Mouse (Mus musculus): ENCODE results near the gene Etfrf1. TPM values are rescaled to one million over a fixed set of nuclear protein-coding genes. Genes with fewer than 3 reads are reported as not detected.

Etfrf1 gene
- polyA plus RNA-seq, 1 experiment from 2014 or later: 26.3 TPM

DNA sequence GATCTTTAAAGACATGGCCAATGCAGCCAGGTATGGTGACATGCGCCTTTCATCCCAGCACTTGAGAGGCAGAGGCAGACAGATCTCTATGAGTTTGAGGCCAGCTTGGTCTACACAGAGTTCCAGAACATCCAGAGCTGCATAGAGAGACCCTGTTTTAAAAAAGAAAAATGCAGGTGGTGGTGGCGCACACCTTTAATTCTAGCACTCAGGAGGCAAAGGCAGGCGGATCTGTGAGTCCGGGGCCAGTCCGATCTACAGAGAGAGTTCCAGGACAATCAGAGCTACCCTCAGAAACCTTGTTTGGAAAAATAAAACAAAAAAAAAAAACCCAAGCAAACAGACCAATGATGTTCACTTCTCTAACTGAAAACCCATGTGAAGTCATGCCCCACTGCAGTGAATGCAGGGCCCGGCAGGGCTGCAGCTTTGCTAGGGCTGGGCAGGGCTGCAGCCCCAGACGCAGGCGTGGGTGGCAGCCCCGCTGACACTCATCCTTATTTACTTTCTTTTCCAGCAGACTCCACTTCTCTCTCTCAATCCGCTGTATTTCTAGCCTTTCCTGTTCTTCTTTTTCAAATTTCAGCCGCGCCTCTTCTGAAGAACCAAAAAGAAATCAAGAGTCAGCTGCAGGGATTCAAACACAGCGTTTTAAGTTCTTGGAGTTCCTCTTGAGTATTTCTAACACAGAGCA, 8.4 kb upstream of the Etfrf1 start:
- ATAC-seq: no peak
- WGBS: 66% methylated on average over 13 of the region's 13 CpGs

DNA sequence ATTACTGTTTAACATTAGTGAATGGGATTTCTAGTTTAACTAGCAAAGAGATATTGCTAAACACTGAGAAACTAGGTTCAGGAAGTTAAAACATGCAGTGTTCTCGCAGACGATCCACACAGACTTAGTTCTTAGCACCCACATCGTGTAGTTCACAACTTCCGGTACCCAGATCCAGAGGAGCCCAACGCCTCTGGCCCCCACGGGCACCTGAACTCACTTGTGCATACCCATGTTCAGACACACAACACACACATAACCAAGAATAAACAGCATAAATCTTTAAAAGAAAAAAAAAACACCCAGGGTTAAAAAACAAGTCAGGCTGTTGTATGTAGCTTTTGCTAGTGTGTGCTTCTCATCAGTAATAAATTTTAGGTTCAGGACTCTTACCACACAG, 6.5 kb upstream of the Etfrf1 start:
- H3K4me1 ChIP-seq (ENCODE audit: insufficient read depth, low read depth, low read length): no peaks in the 10 kb centered on the region
- no peaks in the 10 kb centered on the region for H3K9me3 ChIP-seq (ENCODE audit: low read length)
- no peak overlapping the region for H3K4me3 ChIP-seq (ENCODE audit: low read depth, low read length)
- H3K27ac ChIP-seq (ENCODE audit: low read length): no peak overlapping the region
- ATAC-seq (no peak), DNase-seq (ENCODE audit: low spot score) (no peak)
- H3K36me3 ChIP-seq (ENCODE audit: insufficient read depth, low read length): no peaks in the 10 kb centered on the region
- H3K9ac ChIP-seq (replicated peaks; ENCODE audit: low read depth): no peak overlapping the region
- WGBS: 83% methylated on average over 6 of the region's 6 CpGs
- no peak overlapping the region for H3K4me2 ChIP-seq (replicated peaks; ENCODE audit: low read depth, low read length)
- no peaks in the 10 kb centered on the region for H3K27me3 ChIP-seq (replicated peaks; ENCODE audit: insufficient read depth, low read length)
- TF ChIP-seq CTCF (IDR thresholded peaks at IDR 0.05) (no peak), EP300 (IDR thresholded peaks at IDR 0.05) (no peak)

More for the DNA sequence above, 8.4 kb upstream of the Etfrf1 start:
- Histone ChIP-seq H3K27me3 (replicated peaks; ENCODE audit: insufficient read depth, low read length) (no peaks in the 10 kb centered on the region), H3K4me2 (replicated peaks; ENCODE audit: low read depth, low read length) (no peak overlapping the region), H3K4me3 (ENCODE audit: low read depth, low read length) (no peak overlapping the region), H3K9ac (replicated peaks; ENCODE audit: low read depth) (no peak overlapping the region), H3K4me1 (ENCODE audit: insufficient read depth, low read depth, low read length) (no peaks in the 10 kb centered on the region), H3K9me3 (ENCODE audit: low read length) (no peaks in the 10 kb centered on the region), H3K27ac (ENCODE audit: low read length) (no peak overlapping the region), H3K36me3 (ENCODE audit: insufficient read depth, low read length) (no peaks in the 10 kb centered on the region)
- DNase-seq (ENCODE audit: low spot score): no peak
- TF ChIP-seq CTCF (IDR thresholded peaks at IDR 0.05): no peak
- no peak for TF ChIP-seq EP300 (IDR thresholded peaks at IDR 0.05)

DNA sequence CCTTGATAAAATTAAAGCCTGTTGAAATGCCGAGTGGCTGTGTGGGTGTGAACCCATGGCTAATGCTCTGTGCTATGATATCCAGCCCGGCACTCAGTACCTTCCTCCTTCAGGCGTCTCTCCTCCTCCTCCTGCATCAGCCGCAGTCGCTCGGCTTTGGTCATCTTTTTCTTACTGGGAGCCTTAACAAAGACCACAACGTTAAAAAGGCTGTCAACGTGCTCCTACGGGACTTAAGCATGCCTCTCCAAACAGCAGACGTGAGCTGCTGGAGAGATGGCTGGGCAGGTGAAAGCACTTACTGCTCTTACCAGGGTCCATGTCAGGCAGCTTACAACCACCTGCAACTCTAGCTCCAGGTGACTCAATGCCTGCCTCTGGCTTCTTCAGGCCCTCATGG, 5.8 kb upstream of the Etfrf1 start:
- Histone ChIP-seq H3K27me3 (replicated peaks; ENCODE audit: insufficient read depth, low read length) (no peaks in the 10 kb centered on the region), H3K36me3 (ENCODE audit: insufficient read depth, low read length) (no peaks in the 10 kb centered on the region), H3K27ac (ENCODE audit: low read length) (no peak overlapping the region), H3K4me1 (ENCODE audit: insufficient read depth, low read depth, low read length) (0 out of 2 replicates have a peak, but pooled peaks cover under 1% of the 10 kb centered on the region), H3K9me3 (ENCODE audit: low read length) (no peaks in the 10 kb centered on the region), H3K4me3 (ENCODE audit: low read depth, low read length) (no peak overlapping the region), H3K4me2 (replicated peaks; ENCODE audit: low read depth, low read length) (no peak overlapping the region), H3K9ac (replicated peaks; ENCODE audit: low read depth) (no peak overlapping the region)
- DNase-seq (ENCODE audit: low spot score): no peak
- no peak for TF ChIP-seq CTCF (IDR thresholded peaks at IDR 0.05)
- no peak for TF ChIP-seq EP300 (IDR thresholded peaks at IDR 0.05)
- 49% methylated on average over 10 of the region's 10 CpGs for WGBS
- ATAC-seq: no peak

DNA sequence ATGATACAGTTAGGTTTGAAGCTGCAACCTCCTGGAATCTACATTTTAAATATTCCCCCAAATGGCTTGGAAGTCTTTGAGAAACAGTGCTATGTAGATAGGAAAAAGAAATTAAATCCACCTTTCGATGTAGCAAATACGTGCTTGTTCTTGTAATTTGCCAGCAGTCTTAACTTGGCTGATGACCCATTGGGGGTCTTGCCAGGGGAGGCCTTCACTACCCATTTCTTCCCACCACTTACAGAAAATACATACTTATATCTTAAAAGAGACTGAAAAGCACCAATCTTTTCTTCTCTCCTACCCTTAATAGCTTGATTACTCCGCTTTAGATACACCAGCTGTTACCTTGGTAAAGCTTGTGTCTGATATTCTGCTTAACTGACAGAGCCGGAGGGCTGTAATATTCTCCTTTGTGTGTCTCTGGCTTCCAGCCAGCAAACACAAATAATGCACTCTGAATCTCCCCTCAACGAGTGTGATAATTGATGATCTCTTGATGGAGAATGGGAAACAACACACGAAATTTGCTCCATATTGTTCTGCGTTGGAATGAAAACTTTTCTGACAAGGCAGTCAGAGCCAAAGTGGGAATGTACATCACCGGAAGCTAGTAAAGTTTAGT, 766 bp upstream of the Etfrf1 start:
- Histone ChIP-seq H3K9me3 (ENCODE audit: low read length) (no peaks in the 10 kb centered on the region), H3K9ac (replicated peaks; ENCODE audit: low read depth) (no peak overlapping the region), H3K27ac (ENCODE audit: low read length) (peak overlapping the region; percentile 66), H3K4me2 (replicated peaks; ENCODE audit: low read depth, low read length) (peak overlapping the region; percentile 64), H3K36me3 (ENCODE audit: insufficient read depth, low read length) (no peaks in the 10 kb centered on the region), H3K27me3 (replicated peaks; ENCODE audit: insufficient read depth, low read length) (no peaks in the 10 kb centered on the region), H3K4me1 (ENCODE audit: insufficient read depth, low read depth, low read length) (0 out of 2 replicates have a peak, but pooled peaks cover 5% of the 10 kb centered on the region), H3K4me3 (ENCODE audit: low read depth, low read length) (peak overlapping the region; percentile 40)
- 30% methylated on average over 8 of the region's 8 CpGs for WGBS
- TF ChIP-seq EP300 (IDR thresholded peaks at IDR 0.05) (no peak), CTCF (IDR thresholded peaks at IDR 0.05) (no peak)
- DNase-seq (ENCODE audit: low spot score) (no peak), ATAC-seq (no peak)

DNA sequence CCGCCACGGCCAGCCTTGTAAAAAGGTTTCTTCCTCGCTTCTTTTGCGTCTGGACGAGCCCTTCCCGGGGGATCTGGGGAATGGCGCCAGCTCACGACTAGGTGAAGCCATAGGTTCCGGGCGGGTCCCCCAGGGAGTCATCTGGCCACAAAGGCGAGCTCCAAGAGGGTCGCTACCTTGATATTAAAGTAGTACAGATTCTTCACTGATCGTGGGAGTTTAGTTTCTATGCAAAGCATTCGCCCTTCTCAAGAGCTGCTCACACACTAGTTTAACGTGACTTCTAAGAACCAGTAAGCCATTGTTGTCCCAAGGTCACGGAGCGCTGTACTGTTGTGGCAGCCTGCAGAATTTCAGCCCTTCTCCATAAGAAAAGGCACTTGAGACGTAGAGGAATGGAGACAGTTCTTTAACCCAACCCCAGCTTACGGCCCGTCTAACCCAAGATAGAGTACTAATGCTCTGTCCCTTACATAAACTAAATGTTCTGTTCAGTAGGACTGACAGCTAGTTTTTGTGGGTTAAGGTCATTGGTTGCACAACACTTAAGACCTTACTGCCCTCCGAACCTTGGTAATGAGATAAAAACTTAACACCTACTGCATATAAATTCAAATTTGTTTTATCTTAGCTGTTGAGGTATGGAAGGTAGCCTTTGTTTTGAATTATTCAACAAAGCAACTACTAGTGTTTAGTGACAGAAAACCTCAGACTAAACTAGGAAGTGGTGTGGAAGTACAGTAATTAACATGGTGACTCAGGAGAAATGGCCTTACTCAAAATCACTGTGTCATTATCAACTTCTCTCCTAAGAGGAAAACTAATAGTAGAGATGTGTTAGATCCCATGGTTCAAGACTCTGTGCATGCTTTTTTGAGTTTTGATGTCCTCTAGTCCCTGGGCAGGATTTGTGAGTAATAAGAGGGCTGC, 707 bp downstream of the Etfrf1 start:
- H3K9me3 ChIP-seq (ENCODE audit: low read length): no peaks in the 10 kb centered on the region
- DNase-seq (ENCODE audit: low spot score): peak; percentile 72
- no peaks in the 10 kb centered on the region for H3K36me3 ChIP-seq (ENCODE audit: insufficient read depth, low read length)
- no peak for TF ChIP-seq EP300 (IDR thresholded peaks at IDR 0.05)
- TF ChIP-seq CTCF (IDR thresholded peaks at IDR 0.05): peak; percentile 36; the same call in 1 of the 2 replicates
- no peaks in the 10 kb centered on the region for H3K27me3 ChIP-seq (replicated peaks; ENCODE audit: insufficient read depth, low read length)
- H3K4me3 ChIP-seq (ENCODE audit: low read depth, low read length): peak overlapping the region; percentile 69
- H3K4me2 ChIP-seq (replicated peaks; ENCODE audit: low read depth, low read length): peak overlapping the region; percentile 75
- 2% methylated on average over 21 of the region's 21 CpGs for WGBS
- 0 out of 2 replicates have a peak, but pooled peaks cover 5% of the 10 kb centered on the region for H3K4me1 ChIP-seq (ENCODE audit: insufficient read depth, low read depth, low read length)
- H3K9ac ChIP-seq (replicated peaks; ENCODE audit: low read depth): peak overlapping the region; percentile 88
- peak; percentile 34 for ATAC-seq
- H3K27ac ChIP-seq (ENCODE audit: low read length): peak overlapping the region; percentile 98

DNA sequence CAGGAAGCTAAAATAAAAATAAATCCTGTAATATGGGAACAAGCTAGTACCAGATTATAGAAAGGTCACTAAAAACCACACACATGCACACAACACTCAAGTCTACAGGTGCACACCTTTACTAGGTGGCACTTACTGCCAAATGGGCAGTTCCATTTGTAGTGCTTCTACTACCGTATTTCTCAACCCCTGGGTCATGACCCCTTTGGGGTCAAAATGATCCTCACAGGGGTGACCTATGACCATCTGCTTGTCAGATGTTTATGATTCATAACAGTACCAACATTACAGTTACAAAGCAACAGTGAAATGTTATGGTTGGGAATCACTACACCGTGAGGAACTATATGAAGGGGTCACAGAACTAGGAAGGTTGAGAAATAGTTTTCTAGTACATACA, 3.0 kb downstream of the Etfrf1 start:
- WGBS: 62% methylated on average over 2 of the region's 2 CpGs
- DNase-seq (ENCODE audit: low spot score): no peak
- no peak overlapping the region for H3K27ac ChIP-seq (ENCODE audit: low read length)
- H3K36me3 ChIP-seq (ENCODE audit: insufficient read depth, low read length): no peaks in the 10 kb centered on the region; the same call in 1 of the 2 replicates
- no peak for ATAC-seq
- H3K4me2 ChIP-seq (replicated peaks; ENCODE audit: low read depth, low read length): no peak overlapping the region
- H3K4me3 ChIP-seq (ENCODE audit: low read depth, low read length): no peak overlapping the region
- H3K9me3 ChIP-seq (ENCODE audit: low read length): no peaks in the 10 kb centered on the region
- H3K4me1 ChIP-seq (ENCODE audit: insufficient read depth, low read depth, low read length): 0 out of 2 replicates have a peak, but pooled peaks cover 5% of the 10 kb centered on the region
- H3K27me3 ChIP-seq (replicated peaks; ENCODE audit: insufficient read depth, low read length): no peaks in the 10 kb centered on the region
- no peak for TF ChIP-seq CTCF (IDR thresholded peaks at IDR 0.05)
- TF ChIP-seq EP300 (IDR thresholded peaks at IDR 0.05): no peak
- H3K9ac ChIP-seq (replicated peaks; ENCODE audit: low read depth): no peak overlapping the region
